Mouse (Mus musculus) erythroblast, embryonic 14.5 days (primary cell): ENCODE measurements around the gene Nckap5. TPM values are rescaled to one million over a fixed set of nuclear protein-coding genes. Genes with fewer than 3 reads are reported as not detected.

ENCODE experiments used
- H3K27me3 ChIP-seq: 2 replicates; pipeline ENCODE4 v1.6.1; 2012; ENCODE audit warnings: inconsistent platforms; ENCODE audit not compliant: control insufficient read depth
- H3K36me3 ChIP-seq: 2 replicates; pipeline ENCODE4 v1.6.1; 2012; ENCODE audit warnings: mild to moderate bottlenecking, inconsistent platforms; ENCODE audit not compliant: control insufficient read depth
- H3K4me1 ChIP-seq: 2 replicates; pipeline ENCODE4 v1.6.1; 2012; ENCODE audit warnings: inconsistent platforms; ENCODE audit not compliant: control insufficient read depth
- H3K4me3 ChIP-seq: replicated peaks from 2 replicates; pipeline ENCODE3; 2012; ENCODE audit warnings: moderate library complexity, mild to moderate bottlenecking, inconsistent platforms
- H3K9me3 ChIP-seq: 2 replicates; pipeline ENCODE4 v1.6.1; 2012; ENCODE audit warnings: low read length, inconsistent platforms, mixed read lengths; ENCODE audit not compliant: control insufficient read depth
- GATA1 ChIP-seq: IDR thresholded peaks from 2 replicates; pipeline ENCODE4 v1.6.1; 2012; ENCODE audit warnings: low read length, inconsistent platforms, mixed read lengths
- TAL1 ChIP-seq: IDR thresholded peaks from 3 replicates; pipeline ENCODE4 v1.6.1; 2012; ENCODE audit warnings: low read length, inconsistent platforms, mixed read lengths
- polyA plus RNA-seq: library from polyadenylated mRNA; stranded (reverse); fragments of >175 nt; gene quantifications from 2 replicates; pipeline ENCODE4 v1.2.3, GENCODE M21; 2012

Nckap5 gene
- polyA plus RNA-seq, 1 experiment: not detected

DNA sequence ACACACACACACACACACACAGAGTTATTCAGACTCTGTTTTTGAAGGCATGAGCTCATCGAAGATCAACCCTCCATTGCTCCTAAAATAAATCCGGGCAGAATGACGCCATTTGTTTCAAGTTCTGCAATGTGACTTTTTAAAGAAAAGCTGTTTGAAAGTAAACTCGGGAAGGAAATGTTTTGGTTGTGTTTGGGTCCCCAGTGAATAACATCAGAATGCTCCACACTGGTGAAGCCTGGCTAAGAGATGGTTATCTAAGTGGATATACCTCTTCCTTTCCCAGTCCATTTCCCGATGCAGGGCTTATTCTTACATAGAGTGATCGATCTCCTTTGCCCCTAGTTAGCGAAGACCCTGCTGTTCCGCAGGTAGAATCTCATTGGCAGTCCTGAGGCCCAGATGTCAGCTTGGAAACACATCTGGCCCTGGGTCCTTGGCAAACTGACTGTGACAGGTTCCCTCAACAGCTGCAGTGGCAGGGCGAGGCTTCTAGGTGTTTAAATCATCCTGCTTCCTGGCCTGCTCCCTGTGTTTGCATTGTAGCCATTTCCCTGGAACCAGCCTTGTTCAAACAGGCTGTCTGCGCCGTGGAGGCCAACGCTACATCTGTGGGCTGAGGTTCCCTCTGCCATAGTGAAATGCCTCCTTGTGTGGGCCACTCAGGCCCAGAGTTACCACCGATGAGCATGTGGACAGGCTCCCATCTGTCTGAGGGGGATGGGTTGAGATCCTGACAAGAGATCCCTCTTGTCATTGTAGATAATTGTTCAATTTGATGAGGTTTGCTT lies 78.2 kb downstream of the Nckap5 start:
- no peaks in the 10 kb centered on the region for H3K9me3 ChIP-seq
- H3K4me3 ChIP-seq: no peak overlapping the region
- no peaks in the 10 kb centered on the region for H3K4me1 ChIP-seq
- no peaks in the 10 kb centered on the region for H3K36me3 ChIP-seq
- no peaks in the 10 kb centered on the region for H3K27me3 ChIP-seq
- TF ChIP-seq TAL1 (no peak), GATA1 (no peak)

DNA sequence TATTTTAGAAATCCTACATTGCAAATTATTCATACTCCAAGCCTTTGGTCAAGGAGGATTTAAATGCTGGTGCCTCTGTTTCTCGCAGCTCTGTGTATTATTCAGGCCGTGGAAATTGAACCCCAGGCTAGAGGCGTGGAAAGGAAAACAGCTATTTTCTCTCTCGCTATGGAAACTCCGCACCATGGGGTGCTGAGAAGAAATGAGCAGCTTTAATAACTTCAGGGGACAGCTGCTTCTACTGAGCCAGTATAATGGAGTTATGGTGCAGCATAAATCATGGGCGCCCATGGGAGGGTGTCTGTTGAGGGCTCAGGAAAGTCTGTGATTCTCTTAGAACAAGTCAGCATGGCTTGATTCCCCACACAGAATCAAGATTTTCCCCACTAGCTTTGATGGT lies 79.5 kb downstream of the Nckap5 start:
- Histone ChIP-seq H3K9me3 (no peaks in the 10 kb centered on the region), H3K4me3 (no peak overlapping the region), H3K27me3 (no peaks in the 10 kb centered on the region), H3K36me3 (no peaks in the 10 kb centered on the region), H3K4me1 (no peaks in the 10 kb centered on the region)
- TF ChIP-seq TAL1 (no peak), GATA1 (no peak)

GRCm38 (mm10) chr1:126750156-126750555 lies 80.4 kb downstream of the Nckap5 start:
- TF ChIP-seq TAL1 (no peak), GATA1 (no peak)
- Histone ChIP-seq H3K9me3 (no peaks in the 10 kb centered on the region), H3K4me1 (no peaks in the 10 kb centered on the region), H3K27me3 (no peaks in the 10 kb centered on the region), H3K36me3 (no peaks in the 10 kb centered on the region), H3K4me3 (no peak overlapping the region)

- H3K4me3 ChIP-seq: no peak overlapping the region
Measured at GRCm38 (mm10) chr1:126747914-126748313, 82.7 kb downstream of the Nckap5 start.

GRCm38 (mm10) chr1:126745482-126746136 lies 85.0 kb downstream of the Nckap5 start:
- no peaks in the 10 kb centered on the region for H3K4me1 ChIP-seq
- no peaks in the 10 kb centered on the region for H3K9me3 ChIP-seq
- H3K36me3 ChIP-seq: no peaks in the 10 kb centered on the region
- H3K4me3 ChIP-seq: no peak overlapping the region
- H3K27me3 ChIP-seq: no peaks in the 10 kb centered on the region
- no peak for TF ChIP-seq GATA1
- TF ChIP-seq TAL1: no peak

More at GRCm38 (mm10) chr1:126747914-126748313, 82.7 kb downstream of the Nckap5 start:
- Histone ChIP-seq H3K4me1 (no peaks in the 10 kb centered on the region), H3K9me3 (no peaks in the 10 kb centered on the region), H3K27me3 (no peaks in the 10 kb centered on the region), H3K36me3 (no peaks in the 10 kb centered on the region)
- no peak for TF ChIP-seq TAL1
- TF ChIP-seq GATA1: no peak

GRCm38 (mm10) chr1:126744631-126745305 lies 85.8 kb downstream of the Nckap5 start:
- H3K9me3 ChIP-seq: no peaks in the 10 kb centered on the region
- H3K27me3 ChIP-seq: no peaks in the 10 kb centered on the region
- TF ChIP-seq TAL1 (no peak), GATA1 (no peak)
- H3K36me3 ChIP-seq: no peaks in the 10 kb centered on the region
- H3K4me1 ChIP-seq: no peaks in the 10 kb centered on the region
- H3K4me3 ChIP-seq: no peak overlapping the region

GRCm38 (mm10) chr1:126738291-126738640 lies 92.3 kb downstream of the Nckap5 start:
- TF ChIP-seq TAL1: no peak
- TF ChIP-seq GATA1: no peak
- H3K9me3 ChIP-seq: no peaks in the 10 kb centered on the region
- no peaks in the 10 kb centered on the region for H3K36me3 ChIP-seq
- H3K27me3 ChIP-seq: peaks cover 29% of the 10 kb centered on the region
- no peaks in the 10 kb centered on the region for H3K4me1 ChIP-seq
- no peak overlapping the region for H3K4me3 ChIP-seq

- H3K4me3 ChIP-seq: no peak overlapping the region
- no peaks in the 10 kb centered on the region for H3K4me1 ChIP-seq
- no peak for TF ChIP-seq TAL1
- TF ChIP-seq GATA1: no peak
- peaks cover 29% of the 10 kb centered on the region for H3K27me3 ChIP-seq
- no peaks in the 10 kb centered on the region for H3K36me3 ChIP-seq
- H3K9me3 ChIP-seq: no peaks in the 10 kb centered on the region
Measured at GRCm38 (mm10) chr1:126737554-126738290, 92.9 kb downstream of the Nckap5 start.
